Mouse (Mus musculus): ENCODE measurements around the gene Fam222a. TPM values are rescaled to one million over a fixed set of nuclear protein-coding genes. Genes with fewer than 3 reads are reported as not detected.

The Fam222a gene
- polyA plus RNA-seq, 1 experiment from 2014 or later, result 2.3 TPM

- Histone ChIP-seq H3K9me3 (no peaks in the 10 kb centered on the region), H3K4me3 (no peak overlapping the region), H3K27ac (replicated peaks) (peak overlapping the region; percentile 70), H3K4me1 (peaks cover 99% of the 10 kb centered on the region), H3K36me3 (replicated peaks) (peaks cover 11% of the 10 kb centered on the region), H3K27me3 (replicated peaks; ENCODE audit: low read depth, poor library complexity, severe bottlenecking) (no peaks in the 10 kb centered on the region; the same call in 1 of the 2 replicates)
- no peak for DNase-seq (ENCODE audit: low spot score)
- 81% methylated on average over 17 of the region's 17 CpGs for WGBS
Observed at GRCm38 (mm10) chr5:114590043-114590913, 22.5 kb downstream of the Fam222a start.

GRCm38 (mm10) chr5:114591151-114591561, 23.3 kb downstream of the Fam222a start:
- no peak overlapping the region for H3K4me3 ChIP-seq
- H3K27ac ChIP-seq (replicated peaks), result peak overlapping the region; percentile 61; the same call in 1 of the 2 replicates
- H3K9me3 ChIP-seq, result no peaks in the 10 kb centered on the region
- WGBS, result 72% methylated on average over 15 of the region's 15 CpGs
- peaks cover 19% of the 10 kb centered on the region for H3K36me3 ChIP-seq (replicated peaks)
- no peak for DNase-seq (ENCODE audit: low spot score)
- no peaks in the 10 kb centered on the region; the same call in 1 of the 2 replicates for H3K27me3 ChIP-seq (replicated peaks; ENCODE audit: low read depth, poor library complexity, severe bottlenecking)
- peaks cover 95% of the 10 kb centered on the region for H3K4me1 ChIP-seq

- H3K36me3 ChIP-seq (replicated peaks), result peaks cover 19% of the 10 kb centered on the region
- no peak overlapping the region for H3K4me3 ChIP-seq
- DNase-seq (ENCODE audit: low spot score), result no peak
- no peaks in the 10 kb centered on the region for H3K9me3 ChIP-seq
- H3K27ac ChIP-seq (replicated peaks), result peak overlapping the region; percentile 61
- H3K4me1 ChIP-seq, result peaks cover 96% of the 10 kb centered on the region
- no peaks in the 10 kb centered on the region for H3K27me3 ChIP-seq (replicated peaks; ENCODE audit: low read depth, poor library complexity, severe bottlenecking)
- 59% methylated on average over 19 of the region's 19 CpGs for WGBS
Observed at GRCm38 (mm10) chr5:114592463-114593160, 24.8 kb downstream of the Fam222a start.

DNA sequence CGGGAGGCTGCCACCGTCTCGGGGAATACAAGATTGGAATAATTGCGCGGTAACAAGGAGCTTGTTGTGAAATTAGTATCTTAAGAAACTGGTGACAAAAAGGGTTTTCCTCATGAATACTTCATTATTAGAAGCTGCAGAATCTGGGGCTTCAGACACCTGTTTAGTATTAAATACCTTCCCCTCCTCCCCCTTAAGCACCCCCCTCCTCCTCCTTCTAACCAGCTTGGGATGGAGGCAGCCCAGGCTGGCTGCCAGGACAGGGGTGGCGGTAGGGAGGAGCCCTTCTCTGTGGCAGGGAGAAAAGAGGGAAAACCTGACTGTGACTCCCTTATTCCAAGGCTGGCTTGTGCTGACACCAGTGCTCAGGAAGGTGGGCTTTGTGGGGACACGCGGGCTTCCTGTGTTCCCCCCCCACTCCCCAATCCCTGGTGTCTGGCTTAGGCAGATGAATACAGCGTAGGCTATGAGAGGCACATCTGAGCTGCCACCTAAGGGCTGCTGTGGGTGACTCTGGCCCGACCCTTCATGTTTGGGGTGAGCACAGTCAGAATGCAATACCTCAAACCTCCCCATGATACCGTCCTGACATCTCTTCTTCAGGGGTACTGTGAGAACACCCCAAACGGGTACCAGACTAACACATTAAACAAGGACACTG, 25.5 kb downstream of the Fam222a start:
- WGBS, result 56% methylated on average over 12 of the region's 12 CpGs
- no peaks in the 10 kb centered on the region for H3K27me3 ChIP-seq (replicated peaks; ENCODE audit: low read depth, poor library complexity, severe bottlenecking)
- H3K4me3 ChIP-seq, result peak overlapping the region; percentile 0; the same call in 1 of the 2 replicates
- H3K9me3 ChIP-seq, result no peaks in the 10 kb centered on the region
- no peak for DNase-seq (ENCODE audit: low spot score)
- H3K27ac ChIP-seq (replicated peaks), result peak overlapping the region; percentile 75
- peaks cover 19% of the 10 kb centered on the region for H3K36me3 ChIP-seq (replicated peaks)
- peaks cover 91% of the 10 kb centered on the region for H3K4me1 ChIP-seq

DNA sequence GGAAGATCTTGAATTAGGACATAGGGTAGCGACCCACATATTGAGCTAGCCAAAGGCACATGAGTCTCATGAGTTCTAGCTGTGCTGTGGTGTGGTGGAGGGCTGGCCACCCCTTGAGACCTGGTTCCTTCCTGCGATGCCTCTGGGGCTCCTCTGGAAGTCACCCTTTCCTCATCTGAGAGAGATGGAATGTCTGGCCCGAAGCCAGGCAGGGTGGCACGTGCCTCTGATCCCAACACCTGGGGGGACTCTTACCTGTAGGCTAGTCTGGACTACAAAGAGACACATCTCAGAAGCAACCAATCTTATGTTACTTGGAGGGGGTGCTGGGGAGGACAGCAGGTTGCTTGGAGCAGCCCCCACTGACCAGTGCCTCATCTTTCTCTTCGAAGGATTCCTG, 26.1 kb downstream of the Fam222a start:
- DNase-seq (ENCODE audit: low spot score), result no peak
- 92% methylated on average over 5 of the region's 5 CpGs for WGBS
- no peaks in the 10 kb centered on the region for H3K27me3 ChIP-seq (replicated peaks; ENCODE audit: low read depth, poor library complexity, severe bottlenecking)
- H3K27ac ChIP-seq (replicated peaks), result peak overlapping the region; percentile 75
- peaks cover 84% of the 10 kb centered on the region for H3K4me1 ChIP-seq
- no peaks in the 10 kb centered on the region for H3K9me3 ChIP-seq
- H3K4me3 ChIP-seq, result no peak overlapping the region
- H3K36me3 ChIP-seq (replicated peaks), result peaks cover 19% of the 10 kb centered on the region

DNA sequence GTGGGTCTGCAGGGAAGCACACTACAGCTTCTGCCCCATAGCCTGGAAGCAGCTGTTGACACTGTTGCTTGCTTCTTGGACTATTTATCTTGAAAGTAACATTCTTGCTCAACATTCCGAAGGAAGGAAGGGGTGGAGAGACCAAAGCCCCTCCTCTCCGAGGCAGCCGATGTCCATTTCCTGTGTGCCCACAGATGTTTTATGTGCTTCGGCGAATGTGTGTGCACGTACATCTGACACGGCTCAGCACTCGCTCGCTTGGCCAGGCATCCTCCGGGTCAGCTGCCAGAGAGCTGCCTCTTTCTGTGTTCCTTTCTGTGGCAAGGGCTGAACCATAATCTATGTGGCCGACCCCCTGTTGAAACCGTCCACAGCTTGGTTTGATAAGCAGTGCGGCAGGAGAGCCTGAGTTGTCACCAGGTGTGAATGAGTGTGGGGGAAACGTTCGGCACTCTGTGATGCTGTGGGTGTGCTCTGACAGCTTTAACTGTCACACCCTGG, 27.0 kb downstream of the Fam222a start:
- Histone ChIP-seq H3K4me1 (peaks cover 76% of the 10 kb centered on the region), H3K27me3 (replicated peaks; ENCODE audit: low read depth, poor library complexity, severe bottlenecking) (no peaks in the 10 kb centered on the region), H3K36me3 (replicated peaks) (peaks cover 19% of the 10 kb centered on the region), H3K9me3 (no peaks in the 10 kb centered on the region), H3K27ac (replicated peaks) (peak overlapping the region; percentile 75), H3K4me3 (no peak overlapping the region)
- WGBS, result 69% methylated on average over 15 of the region's 15 CpGs
- DNase-seq (ENCODE audit: low spot score), result no peak

- H3K27ac ChIP-seq (replicated peaks), result peak overlapping the region; percentile 70
- no peaks in the 10 kb centered on the region for H3K9me3 ChIP-seq
- peaks cover 19% of the 10 kb centered on the region for H3K36me3 ChIP-seq (replicated peaks)
- H3K4me3 ChIP-seq, result 0 out of 2 replicates have a peak overlapping the region, but pooled peaks have one; percentile 14
- peak; percentile 66 for DNase-seq (ENCODE audit: low spot score)
- H3K27me3 ChIP-seq (replicated peaks; ENCODE audit: low read depth, poor library complexity, severe bottlenecking), result no peaks in the 10 kb centered on the region
- 20% methylated on average over 10 of the region's 10 CpGs for WGBS
- peaks cover 59% of the 10 kb centered on the region for H3K4me1 ChIP-seq
Observed at GRCm38 (mm10) chr5:114596604-114597003, 28.8 kb downstream of the Fam222a start.

- Histone ChIP-seq H3K36me3 (replicated peaks) (peaks cover 19% of the 10 kb centered on the region), H3K4me3 (no peak overlapping the region), H3K4me1 (peaks cover 56% of the 10 kb centered on the region), H3K9me3 (no peaks in the 10 kb centered on the region), H3K27ac (replicated peaks) (peak overlapping the region; percentile 70), H3K27me3 (replicated peaks; ENCODE audit: low read depth, poor library complexity, severe bottlenecking) (no peaks in the 10 kb centered on the region)
- 66% methylated on average over 8 of the region's 8 CpGs for WGBS
- no peak for DNase-seq (ENCODE audit: low spot score)
Observed at GRCm38 (mm10) chr5:114597222-114597621, 29.4 kb downstream of the Fam222a start.

- no peak overlapping the region for H3K4me3 ChIP-seq
- DNase-seq (ENCODE audit: low spot score), result no peak
- no peaks in the 10 kb centered on the region for H3K27me3 ChIP-seq (replicated peaks; ENCODE audit: low read depth, poor library complexity, severe bottlenecking)
- peaks cover 19% of the 10 kb centered on the region for H3K36me3 ChIP-seq (replicated peaks)
- H3K4me1 ChIP-seq, result peaks cover 52% of the 10 kb centered on the region
- 37% methylated on average over 6 of the region's 6 CpGs for WGBS
- no peak overlapping the region; the same call in 1 of the 2 replicates for H3K27ac ChIP-seq (replicated peaks)
- H3K9me3 ChIP-seq, result no peaks in the 10 kb centered on the region
Observed at GRCm38 (mm10) chr5:114597652-114598051, 29.8 kb downstream of the Fam222a start.

DNA sequence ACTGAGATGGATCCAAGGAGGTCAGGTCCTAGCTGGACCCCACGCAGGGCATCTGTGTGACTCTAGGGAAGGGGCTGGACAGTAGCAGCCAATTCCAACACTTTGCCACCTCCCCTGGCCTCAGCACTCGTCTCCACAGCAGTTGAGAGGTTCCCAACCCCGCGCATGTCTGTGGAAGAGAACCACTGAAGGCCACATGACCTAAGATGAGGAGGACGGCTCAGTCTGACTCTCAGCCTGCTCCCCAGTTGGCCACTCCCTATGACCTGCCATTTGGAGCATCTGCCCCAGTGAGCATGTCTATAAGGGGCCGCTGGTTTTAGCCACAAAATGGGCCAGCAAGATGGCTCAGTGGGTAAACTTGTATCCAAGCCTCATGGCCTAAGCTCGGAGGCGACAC, 34.2 kb downstream of the Fam222a start:
- H3K27me3 ChIP-seq (replicated peaks; ENCODE audit: low read depth, poor library complexity, severe bottlenecking), result no peaks in the 10 kb centered on the region
- 86% methylated on average over 8 of the region's 8 CpGs for WGBS
- no peak overlapping the region; the same call in 1 of the 2 replicates for H3K27ac ChIP-seq (replicated peaks)
- DNase-seq (ENCODE audit: low spot score), result no peak
- H3K36me3 ChIP-seq (replicated peaks), result no peaks in the 10 kb centered on the region
- H3K9me3 ChIP-seq, result no peaks in the 10 kb centered on the region
- H3K4me3 ChIP-seq, result no peak overlapping the region
- H3K4me1 ChIP-seq, result peaks cover 41% of the 10 kb centered on the region

GRCm38 (mm10) chr5:114603975-114604374, 36.2 kb downstream of the Fam222a start:
- peaks cover 10% of the 10 kb centered on the region; the same call in 1 of the 2 replicates for H3K27me3 ChIP-seq (replicated peaks; ENCODE audit: low read depth, poor library complexity, severe bottlenecking)
- H3K9me3 ChIP-seq, result no peaks in the 10 kb centered on the region
- H3K4me3 ChIP-seq, result no peak overlapping the region
- no peaks in the 10 kb centered on the region for H3K36me3 ChIP-seq (replicated peaks)
- WGBS, result 75% methylated on average over 5 of the region's 5 CpGs
- DNase-seq (ENCODE audit: low spot score), result no peak
- H3K27ac ChIP-seq (replicated peaks), result no peak overlapping the region; the same call in 1 of the 2 replicates
- peaks cover 52% of the 10 kb centered on the region for H3K4me1 ChIP-seq

DNA sequence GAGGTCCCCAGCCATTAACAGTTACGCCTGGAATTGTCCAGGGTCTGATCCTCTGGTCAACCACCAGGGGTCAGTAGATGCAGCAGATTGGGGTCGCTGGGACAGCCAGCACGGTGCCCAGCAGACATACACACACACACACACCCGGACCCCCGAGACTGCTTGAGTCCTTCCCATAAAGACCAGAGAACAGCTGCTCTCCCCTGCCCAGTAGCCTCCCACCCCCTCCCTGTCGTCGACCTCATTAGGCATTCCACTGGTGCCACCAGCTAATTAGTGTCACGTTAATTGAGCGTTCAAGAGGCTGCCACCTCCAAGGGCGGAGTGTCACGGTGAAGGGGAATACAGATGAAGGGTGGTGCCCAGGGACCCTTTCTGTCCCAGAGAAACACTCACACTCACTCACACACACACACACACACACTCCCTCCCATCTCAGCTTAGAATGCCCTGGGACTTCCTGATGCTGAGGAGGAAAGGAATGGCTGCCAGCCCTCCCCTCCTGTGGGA, 37.0 kb downstream of the Fam222a start:
- Histone ChIP-seq H3K27ac (replicated peaks) (0 out of 2 replicates have a peak overlapping the region, but pooled peaks have one; percentile 10), H3K4me1 (peaks cover 56% of the 10 kb centered on the region), H3K9me3 (no peaks in the 10 kb centered on the region), H3K4me3 (no peak overlapping the region), H3K36me3 (replicated peaks) (no peaks in the 10 kb centered on the region), H3K27me3 (replicated peaks; ENCODE audit: low read depth, poor library complexity, severe bottlenecking) (peaks cover 12% of the 10 kb centered on the region)
- 31% methylated on average over 11 of the region's 11 CpGs for WGBS
- peak; percentile 59 for DNase-seq (ENCODE audit: low spot score)
